Mouse (Mus musculus): ENCODE results near the gene Magi2.

The Magi2 gene

GRCm38 (mm10) chr5:20536544-20536943 is 1309.7 kb downstream of the Magi2 start:
- DNase-seq: no peak

- no peak for DNase-seq
Observed at GRCm38 (mm10) chr5:20537369-20538022, 1310.7 kb downstream of the Magi2 start.

GRCm38 (mm10) chr5:20544374-20544773 is 1317.5 kb downstream of the Magi2 start:
- no peak for DNase-seq

DNA sequence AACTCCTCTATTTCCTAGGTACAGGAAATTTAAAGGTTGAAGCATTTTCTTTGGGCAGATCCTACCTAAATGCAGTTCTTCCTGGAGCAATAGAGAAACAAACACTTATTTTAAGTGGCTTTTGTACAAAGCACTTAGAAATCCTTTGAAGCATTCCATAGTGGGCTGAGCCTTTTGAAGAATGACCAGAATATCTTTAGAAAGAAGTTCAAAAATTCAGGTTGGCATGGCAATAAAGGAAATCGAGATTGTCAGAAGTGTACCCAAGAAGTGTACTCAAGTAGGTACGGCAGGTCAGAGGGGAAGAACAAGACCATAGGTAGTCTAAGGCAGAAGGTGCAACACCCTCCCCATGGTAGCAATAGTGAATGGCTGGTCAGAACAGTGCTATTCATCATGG is 1332.5 kb downstream of the Magi2 start:
- DNase-seq: no peak

DNA sequence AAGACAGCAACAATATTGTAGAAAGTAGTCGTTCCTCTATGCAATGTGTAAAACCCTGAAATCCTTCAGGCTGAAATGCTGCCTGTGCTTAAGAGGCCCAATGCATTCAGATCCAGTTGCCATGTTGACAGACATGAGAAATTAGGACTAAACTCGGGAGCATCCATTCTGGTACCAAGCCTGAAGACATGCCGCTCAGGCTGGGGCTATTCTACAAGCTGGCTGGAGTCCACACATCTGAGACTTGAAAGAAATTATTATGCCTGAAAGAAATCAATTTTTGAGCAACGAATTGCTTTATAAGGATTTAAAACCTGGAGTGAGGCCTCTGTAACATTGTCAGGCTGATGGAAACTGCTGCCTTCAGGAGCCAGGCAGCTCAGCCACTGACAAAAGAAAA is 1333.0 kb downstream of the Magi2 start:
- no peak for DNase-seq

DNA sequence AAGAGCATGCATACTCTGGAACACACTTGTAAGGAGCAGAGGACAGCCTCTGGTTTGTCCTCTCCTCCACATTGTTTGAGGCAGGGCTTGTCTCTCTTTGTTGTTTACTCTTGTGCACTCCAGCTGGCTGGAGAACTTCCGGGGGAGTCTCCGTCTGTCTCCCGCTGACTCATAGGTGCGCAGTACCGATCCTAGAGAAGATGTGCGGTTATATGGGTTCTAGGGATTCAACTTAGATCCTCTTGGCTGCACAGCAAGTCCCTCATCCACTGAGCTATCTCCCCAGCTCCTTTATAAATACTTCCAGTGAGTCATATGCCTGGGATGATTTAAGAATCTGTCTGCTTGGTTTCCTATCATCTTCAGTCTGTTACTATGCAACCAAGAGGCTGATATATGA is 1341.6 kb downstream of the Magi2 start:
- DNase-seq: no peak

DNA sequence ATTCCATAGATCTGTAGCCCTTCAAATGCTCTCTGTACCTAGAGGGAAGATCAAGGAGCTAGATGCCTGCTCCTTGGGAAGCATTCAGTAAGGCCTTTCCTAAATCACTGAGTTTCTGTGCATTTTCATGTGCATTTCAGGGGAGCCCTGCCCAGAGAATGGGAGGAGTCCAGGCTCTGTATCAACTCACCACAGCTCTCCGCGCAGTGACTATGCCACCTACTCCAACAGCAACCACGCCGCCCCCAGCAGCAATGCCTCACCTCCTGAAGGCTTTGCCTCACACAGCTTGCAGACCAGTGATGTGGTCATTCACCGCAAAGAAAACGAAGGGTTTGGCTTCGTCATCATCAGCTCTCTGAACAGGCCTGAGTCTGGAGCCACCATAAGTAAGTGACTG is 1342.1 kb downstream of the Magi2 start:
- no peak for DNase-seq

DNA sequence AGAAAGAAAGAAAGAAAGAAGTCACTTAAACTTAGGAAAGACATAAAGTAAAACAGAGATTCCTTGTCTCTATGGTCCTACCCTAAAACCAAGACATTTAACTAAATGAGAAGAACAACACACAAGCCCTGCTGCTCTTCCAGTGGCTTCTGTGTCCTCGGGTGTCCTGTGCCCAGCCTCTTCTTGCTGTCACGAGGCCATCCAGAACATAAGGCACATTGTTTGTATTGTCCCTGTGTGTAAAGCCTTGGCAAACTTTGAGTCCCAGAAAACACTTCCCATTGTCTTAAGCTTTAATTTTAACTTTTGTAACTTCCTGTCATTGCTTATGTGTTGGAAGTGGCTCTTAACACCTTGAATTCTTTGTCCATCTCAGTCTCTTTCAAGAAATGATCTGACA is 1348.0 kb downstream of the Magi2 start:
- no peak for DNase-seq

DNA sequence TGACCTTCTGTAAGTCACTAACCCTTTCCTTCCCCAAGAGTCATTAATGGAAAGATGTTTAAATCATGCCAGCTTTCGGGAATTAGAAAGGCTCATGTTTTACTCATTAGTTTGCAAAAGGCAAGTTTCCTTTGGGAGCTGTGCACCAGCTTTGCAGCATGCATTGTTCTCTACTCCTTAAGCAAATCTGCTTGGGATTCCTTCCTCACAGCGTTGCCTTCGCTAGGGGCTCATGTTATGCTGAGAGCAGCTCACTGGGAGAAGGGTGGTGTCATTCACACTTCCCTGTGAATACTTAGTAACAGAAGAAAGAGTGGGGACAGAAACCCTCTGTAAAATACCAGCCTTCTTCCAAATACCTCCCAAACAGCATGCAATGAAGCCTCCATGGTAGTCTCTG is 1349.0 kb downstream of the Magi2 start:
- no peak for DNase-seq

- DNase-seq: no peak
Observed at GRCm38 (mm10) chr5:20576266-20576665, 1349.4 kb downstream of the Magi2 start.

DNA sequence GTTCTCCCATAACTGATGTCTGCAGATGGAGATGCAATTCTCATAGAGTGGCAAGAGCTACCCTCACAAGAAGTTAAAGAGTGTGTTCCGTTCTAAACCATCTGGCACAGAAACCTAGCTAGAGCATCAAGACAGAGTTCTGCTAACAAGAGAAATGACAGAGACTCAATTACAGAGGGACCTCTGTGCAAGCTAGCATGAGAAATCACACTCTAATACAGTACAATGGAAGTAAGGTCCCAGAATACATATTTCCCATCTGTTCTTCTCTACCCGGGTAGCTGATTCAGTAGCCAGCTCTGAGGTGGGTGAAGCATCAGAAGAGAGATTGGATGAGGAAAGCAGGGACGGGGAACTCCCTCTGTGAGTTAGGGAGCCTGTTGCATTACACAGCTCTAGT is 1351.8 kb downstream of the Magi2 start:
- no peak for DNase-seq

GRCm38 (mm10) chr5:20580619-20581018 is 1353.8 kb downstream of the Magi2 start:
- no peak for DNase-seq

- DNase-seq: no peak
Observed at GRCm38 (mm10) chr5:20582995-20583435, 1356.2 kb downstream of the Magi2 start.

DNA sequence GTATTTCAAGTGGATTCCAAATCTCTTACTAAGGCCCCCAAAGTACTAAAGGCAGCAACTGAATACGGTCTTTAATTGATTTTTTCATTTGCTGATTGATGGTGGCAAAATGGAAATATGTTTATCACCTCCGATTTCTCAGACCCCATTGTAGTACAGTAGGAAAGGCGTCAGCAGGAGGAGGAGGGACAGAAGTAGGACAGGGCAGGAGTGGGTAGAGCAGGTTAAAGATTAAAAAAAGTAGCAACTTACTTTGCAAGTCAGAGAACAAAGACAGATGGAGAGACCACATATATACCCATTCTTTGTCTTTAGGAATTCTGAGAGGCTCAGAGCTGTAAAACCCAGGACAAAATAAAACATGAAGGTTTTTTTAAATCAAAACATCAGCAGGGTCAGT is 1356.8 kb downstream of the Magi2 start:
- no peak for DNase-seq

- DNase-seq: no peak
Observed at GRCm38 (mm10) chr5:20584769-20585168, 1357.9 kb downstream of the Magi2 start.

DNA sequence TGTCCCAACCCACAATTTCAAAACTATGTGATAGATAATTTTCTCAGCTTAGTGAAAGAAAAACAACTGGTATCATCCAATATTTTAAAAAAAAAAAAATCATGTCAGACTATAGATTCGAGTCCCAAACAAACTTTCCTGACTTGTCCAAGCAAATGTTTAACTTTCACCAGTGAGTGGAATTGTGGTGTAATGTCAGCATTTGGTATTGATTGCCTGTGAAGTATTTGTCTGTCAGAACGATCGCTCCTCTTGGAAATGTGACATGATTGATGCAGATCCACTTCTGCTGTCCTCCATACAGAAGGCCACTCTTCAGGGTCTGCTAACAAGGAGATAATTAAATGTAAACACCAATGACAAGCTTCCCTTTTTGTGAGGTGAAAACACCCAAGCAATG is 1362.9 kb downstream of the Magi2 start:
- no peak for DNase-seq

DNA sequence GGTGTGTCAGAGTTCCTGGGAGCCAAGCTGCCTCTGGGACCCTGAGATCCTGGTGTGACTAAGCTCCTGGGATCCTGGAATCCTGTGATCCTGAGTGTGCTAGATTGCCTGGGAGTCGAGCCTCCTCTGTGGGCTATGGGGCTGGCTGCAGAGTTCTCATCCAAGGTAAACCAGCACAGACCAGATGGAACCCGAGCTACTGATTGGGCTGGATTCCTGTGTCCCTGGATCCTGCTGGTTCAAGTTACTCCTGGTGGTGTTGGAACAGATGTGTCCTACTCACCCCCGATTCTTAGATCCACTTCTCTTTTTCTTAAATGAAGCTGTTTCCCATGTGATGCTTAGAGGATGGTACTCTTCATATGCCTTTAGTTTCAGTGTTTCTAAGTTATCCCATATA is 1371.4 kb downstream of the Magi2 start:
- no peak for DNase-seq

DNA sequence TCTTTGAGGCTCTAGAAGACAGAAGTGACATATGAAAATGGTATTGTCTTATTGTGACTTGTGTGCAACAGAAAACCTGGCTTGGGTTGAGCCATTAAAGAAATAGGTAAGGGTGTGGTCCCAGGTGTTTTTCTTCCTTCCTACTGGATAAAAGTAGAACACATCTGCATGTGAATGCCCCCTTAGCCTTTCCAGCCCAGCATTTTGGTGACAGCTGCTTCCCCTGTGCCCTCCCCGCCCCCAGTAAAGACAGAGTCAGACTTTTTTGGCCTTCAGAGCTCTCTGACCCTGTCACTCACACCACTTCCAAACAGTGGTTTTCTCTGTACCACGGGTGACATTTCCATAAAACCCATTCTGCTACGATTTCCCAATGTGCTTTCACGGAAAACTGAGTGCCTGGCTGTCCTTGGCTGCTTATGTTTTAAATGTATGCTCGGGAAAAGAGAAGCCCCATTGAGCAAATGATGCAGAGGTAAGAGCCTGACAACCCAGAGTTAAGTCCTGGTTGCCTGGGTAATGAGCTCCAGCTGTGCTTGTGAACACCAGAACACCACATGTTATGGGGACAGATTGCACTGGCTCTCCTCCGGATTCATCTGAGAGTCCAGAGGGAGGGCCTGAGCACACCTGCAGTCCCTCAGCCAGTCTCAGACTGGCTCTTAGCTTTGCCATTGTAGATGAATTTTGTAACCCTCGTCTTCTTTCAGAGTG is 1377.1 kb downstream of the Magi2 start:
- no peak for DNase-seq

DNA sequence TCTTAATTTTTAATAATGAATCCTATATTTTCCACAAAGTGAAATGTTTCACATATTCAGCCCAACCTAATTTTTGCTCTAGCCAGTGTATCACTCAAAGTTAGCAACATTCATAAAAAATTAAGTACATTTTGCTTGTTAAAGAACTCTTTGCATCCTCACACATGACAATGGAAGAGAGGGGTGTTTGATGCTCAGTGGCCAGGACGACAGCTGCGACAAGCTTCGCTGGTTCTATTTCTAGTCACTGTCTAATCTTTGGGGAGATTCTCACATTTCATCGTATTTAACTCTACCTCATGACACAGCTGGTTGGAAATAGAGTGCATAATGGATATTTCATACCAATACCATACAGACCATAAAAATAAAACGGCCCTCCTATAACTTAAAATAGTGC is 1379.7 kb downstream of the Magi2 start:
- DNase-seq: no peak

DNA sequence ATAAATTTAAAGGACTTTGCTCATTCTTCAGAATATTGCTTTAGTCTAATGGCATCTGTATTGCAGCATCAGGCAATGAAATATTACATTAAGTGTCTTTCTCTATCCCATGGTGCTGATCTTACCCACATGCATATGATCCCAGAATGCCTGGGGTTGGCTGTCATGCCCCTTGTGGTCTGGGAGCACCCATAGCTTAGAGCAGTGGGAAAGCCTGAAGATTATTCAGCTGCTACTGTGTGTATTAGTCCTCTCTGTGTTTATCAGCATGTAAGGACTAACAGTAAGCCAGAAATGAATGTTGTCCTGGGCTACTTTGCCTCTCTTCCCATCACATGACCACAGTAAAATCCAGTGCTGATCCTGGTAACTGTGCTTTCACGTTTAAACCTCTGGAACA is 1380.7 kb downstream of the Magi2 start:
- no peak for DNase-seq

DNA sequence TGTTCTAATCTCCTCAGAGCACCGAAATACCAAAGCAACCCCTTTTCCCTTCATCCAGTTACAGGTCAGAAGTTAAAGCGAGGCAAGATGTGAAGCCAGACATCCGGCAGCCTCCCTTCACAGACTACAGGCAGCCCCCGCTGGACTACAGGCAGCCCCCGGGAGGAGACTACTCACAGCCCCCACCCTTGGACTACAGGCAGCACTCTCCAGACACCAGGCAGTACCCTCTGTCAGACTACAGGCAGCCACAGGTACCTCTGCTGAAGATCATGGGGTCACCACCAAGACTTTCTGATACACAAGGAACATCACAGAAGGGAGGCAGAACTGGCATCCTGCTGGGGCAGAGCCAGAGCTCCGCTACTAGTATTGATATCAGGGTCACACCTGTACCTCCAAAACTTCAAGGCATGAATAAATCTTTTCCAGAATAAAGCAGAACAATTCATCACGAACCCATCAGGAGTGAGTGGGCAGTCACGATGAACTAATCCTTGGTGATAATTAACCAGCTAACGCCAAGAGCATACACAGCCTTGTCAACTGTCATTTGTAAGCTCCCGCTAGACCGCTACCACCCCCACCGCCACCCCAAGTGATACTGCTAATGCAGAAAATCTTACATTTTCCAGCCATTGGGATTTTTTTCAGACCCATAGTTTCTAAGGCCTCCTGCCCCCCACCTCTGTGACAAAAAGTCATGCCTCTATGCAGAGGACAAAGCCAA is 1382.5 kb downstream of the Magi2 start:
- DNase-seq: no peak

DNA sequence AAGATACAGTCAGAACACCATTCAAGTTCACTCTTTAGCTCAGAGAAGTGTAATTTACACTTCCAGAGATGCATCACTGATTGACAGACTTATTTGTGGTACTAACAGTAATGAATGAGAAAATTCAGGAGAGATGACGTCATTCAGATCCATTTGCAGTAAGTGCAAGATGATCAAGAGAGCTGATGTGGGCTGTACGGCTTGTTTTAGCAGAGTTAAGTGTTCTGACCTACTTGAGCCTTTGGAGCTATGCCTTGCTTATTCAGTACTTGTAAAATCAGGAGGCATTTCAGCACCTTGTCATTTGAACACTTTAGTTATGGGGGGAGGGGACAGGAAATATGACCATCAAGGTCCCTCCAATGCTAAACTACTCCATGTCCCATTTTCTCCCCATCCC is 1383.8 kb downstream of the Magi2 start:
- no peak for DNase-seq

- DNase-seq: no peak
Observed at GRCm38 (mm10) chr5:20612616-20613015, 1385.8 kb downstream of the Magi2 start.

GRCm38 (mm10) chr5:20614891-20615290 is 1388.1 kb downstream of the Magi2 start:
- no peak for DNase-seq
